Mouse (Mus musculus): ENCODE results near the gene Dnajc19.
"Not testable (repeated sequence)": the region's sequence is repeated elsewhere in the genome, so short reads cannot be mapped to it uniquely, and the experiment has no call there.

Gene Dnajc19

DNA sequence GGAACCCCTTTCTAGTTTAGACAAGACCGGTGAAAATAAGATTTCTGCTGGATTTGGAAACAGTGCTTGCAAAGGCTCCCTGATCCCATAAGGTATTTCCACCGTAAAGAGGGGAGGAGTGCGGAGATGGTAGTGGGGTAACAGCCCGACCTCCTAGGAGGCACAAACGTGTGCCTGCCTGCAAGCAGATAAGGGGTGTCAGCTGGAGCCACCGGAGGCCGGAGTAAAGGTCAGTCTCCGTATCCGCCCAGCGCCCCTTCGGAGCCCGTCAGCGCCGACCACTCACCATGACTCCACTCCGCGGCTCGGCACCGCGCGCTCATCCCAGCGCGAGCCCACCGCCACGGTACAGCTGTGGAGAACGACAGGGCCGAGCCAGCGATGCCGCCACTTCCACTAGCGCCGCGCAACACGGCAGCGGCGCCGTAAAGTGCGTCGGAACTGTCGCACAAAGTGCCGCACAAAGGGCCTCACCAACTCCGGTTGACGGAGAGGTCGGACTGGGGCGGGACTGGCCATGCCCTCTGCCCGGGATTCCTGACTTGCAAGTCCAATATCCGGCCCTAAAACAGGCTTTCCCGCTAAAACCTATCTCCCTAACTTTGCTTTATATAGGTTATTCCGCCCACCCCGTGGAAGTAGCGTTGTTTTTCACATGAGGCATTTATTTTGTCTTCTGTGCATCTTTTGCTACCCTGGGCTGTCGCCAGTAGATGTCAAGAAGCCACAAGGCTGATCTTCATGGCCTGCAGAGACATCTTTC is at the start of gene Dnajc19:
TSS of gene Dnajc19 (minus strand) at position 422 of the 763 bp plus-strand sequence.
- DNase-seq (ENCODE audit: low spot score), result peak; percentile 95

DNA sequence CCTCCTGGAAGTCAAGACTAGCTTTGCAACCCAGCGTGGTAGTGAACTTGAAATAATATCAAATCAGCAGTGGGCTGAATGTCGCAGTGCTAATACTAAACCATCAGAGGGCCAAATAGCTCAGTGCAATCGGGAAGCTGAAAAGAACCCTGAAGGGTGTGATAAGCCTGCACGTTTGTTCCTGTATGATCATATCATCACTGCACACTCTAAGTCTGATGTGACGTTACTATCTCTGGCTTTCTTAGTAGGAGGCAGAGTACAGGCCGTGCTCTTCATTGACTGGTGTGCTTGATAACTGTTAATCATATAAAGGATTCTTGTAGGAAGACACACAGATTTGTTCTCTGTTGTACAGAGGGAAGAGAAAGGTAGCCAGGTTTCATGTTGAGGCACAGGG is 48.8 kb upstream of the Dnajc19 start:
- DNase-seq (ENCODE audit: low spot score), result no peak

DNA sequence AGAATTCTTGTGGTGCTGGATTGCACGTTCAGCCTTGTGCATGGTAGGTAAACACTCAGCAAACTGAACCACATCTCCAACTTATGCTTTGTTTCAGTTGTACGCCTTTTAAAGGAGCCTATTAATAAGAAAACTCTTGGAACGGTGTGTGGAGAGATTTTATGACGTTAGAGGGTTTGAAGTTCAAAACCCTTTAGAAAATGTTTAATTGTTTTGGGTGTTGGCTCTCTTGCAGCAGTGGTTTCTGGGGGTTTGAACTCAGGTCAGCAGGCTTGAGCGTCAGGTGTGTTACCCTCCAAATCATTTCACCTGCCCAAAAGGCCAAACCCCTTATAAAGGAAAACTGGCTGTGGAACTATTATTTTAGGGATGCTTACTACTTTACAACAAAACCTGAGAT is 40.2 kb upstream of the Dnajc19 start:
- no peak for DNase-seq (ENCODE audit: low spot score)

DNA sequence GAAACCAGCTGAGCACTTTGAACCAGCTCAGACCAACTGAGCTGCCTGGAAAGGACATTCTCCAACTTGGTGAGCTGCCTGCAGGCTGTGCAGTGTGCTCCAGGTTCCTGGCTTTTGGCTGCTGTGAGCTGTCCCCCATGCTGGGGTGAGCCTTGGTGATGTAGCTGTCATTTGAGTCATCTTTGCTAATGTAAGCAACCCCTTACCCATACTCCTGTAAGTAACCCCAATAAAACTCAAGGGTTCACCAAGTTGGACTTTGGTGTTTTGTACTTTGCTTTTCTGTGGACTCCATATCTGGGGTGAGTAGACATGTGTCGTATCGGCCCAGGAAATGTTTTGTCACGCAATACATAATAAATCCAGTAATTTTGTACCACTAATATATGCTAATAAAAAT is 39.7 kb upstream of the Dnajc19 start:
- DNase-seq (ENCODE audit: low spot score), result no peak

DNA sequence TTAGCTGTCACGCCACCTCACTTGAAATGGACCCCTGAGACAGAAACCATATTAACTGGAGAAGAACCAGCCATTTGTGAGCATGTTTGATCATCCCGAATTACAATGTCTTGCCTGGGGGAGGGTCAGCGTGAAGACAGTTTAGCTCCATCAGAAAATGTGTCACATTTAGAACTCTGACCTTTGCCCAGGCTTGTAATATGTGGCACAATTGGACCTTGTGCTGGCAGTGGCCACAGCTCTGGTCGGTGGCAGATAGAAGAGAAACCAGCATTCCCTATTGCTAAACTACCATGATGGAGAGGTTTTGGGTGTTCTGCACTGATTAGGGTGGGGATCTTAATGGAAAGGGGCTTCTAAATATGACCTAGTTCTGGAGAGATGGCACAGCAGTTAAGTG is 38.7 kb upstream of the Dnajc19 start:
- DNase-seq (ENCODE audit: low spot score), result no peak

DNA sequence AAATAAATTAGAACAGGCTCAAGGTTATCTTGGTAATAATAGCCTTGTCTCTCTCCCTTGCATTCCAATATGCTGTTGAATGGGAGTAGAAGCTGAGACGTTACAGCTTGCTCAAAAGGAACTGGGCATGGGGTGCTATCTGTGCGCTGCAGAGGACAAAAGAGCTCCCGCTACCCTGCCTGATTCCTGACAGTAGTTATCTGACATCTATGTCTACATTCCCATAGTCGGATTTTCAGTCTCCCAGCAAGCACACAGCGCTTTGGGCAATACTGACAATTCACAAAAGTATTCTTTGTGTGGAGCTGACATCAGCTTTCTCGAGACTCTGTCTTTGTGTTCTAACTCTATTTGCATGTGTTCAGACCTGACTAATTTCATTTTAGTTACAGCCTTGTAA is 34.7 kb upstream of the Dnajc19 start:
- DNase-seq (ENCODE audit: low spot score), result no peak

DNA sequence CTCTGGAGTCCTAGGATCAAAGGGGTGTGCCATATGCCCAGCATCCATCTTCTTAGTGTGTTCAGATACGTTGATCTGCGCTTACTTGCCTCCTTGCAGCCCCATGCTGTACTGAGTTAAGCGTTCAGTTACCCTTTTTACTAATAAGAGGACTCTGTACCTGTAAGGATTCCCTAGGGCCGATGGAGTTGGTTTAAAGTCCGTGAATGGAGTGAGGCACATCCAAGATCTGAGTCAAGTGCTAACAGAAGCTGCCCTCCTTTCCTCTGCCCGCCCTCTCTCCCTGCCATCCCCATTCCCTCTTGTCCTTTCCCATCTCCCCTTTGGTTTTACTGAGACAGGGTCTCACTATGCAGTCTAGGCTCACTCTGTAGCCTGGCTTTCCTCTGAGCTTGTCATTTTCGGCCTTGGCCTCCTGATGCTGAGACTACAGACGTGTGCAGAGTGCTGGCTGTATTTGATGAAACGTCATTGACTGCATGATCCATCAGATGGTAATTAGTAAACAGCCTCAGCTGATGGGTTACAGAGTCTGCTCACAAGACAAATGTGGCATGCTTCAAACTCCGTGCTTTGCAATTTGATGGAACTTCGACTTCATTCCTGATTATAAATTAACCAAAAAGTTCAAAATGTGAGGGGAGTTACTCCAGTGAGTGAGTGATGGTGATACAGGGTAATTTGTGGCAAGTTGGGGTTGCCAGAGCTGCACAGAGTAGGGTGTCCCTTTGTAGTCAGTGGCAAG is 31.0 kb upstream of the Dnajc19 start:
- DNase-seq (ENCODE audit: low spot score), result no peak

DNA sequence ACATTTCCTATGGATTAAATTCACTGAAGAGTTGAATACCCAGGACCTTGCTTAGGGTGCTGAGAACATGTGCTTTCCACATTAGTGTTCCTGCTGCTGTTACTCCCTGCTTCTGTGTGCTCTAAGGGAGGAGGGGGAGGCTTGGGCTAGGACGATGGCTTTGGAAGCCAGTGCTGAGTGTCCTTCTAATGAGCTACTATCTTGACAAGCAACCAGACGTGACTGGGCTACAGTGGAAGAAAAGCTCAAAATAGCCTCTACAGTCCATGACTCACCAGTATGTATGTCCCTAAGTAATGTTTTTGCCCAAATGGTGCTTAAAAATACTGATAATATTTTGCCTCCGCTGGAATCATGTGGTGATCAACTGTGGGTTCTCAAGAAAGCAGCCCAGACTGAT is 26.5 kb upstream of the Dnajc19 start:
- DNase-seq (ENCODE audit: low spot score), result no peak

DNA sequence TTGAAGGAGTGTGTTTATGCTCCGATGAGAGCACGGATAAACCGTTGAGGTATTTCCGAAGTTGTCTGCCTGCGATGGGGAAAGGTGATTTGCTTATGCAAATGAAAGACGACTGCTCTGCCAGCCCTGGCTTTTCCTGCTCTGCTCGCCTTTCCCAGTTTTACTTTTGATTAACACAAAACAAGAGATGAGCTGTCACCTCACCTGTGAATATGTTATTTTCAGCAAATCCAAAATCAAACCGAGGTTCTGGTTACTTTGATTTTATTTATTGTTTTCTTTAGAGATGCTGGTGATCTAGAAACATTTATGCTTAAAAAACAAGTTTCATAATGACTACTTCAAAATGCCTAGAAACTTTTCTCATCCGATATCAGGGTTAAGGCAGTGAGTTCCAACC is 25.3 kb upstream of the Dnajc19 start:
- DNase-seq (ENCODE audit: low spot score), result no peak

DNA sequence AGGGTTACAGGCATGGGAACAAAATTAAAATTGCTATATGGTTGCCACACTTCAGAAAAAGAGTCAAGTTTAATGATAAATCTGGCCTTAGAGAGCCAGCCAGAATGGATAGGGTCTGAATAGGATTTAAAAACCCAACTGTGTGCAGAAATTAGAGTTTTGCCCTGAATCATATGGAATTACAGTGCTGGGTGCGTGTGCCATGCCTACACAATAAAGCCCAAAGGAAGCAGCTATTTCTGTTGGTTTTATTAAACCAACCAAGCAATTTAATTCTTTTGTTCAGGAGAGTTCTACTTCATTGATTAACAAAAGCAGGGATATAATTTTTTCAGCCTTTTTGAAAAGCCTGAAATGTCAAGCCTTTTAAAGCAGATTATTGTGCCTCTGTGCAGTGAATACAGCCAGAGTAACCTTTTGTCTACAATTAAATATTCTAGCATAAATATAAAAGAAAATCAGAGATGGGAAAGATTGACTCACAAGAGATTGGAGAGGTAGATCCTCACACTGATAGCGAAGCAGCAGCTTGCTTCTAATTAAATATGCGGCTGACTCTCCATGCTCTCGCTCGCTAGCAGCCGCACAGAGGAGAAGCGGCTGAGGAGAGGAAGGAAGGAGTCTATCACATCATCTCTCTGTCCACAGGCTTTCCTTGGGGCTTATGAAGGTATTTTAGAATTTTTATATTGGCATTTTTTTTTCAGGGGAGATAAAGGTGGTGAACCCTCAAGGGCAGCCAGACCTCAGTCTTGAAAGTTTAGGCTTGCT is 23.0 kb upstream of the Dnajc19 start:
- DNase-seq (ENCODE audit: low spot score), result no peak

DNA sequence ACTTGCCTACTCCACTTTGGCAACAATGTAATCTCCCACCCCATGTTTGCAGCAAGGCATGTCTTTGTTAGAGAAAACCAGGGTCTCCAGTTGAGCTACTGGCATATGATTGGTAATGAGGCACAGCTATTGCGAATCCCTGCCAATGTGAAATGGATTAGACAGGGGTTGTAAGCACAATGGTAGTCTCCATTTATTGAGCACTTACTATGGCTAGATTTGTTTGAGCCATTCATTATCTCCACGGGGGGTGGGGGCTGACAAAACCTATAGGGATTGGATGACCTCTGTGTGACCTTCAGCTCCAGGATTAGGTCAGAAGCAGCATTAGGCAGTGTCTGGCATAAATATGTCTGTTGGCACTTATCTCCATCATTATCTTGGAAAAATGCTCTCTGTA is 21.8 kb upstream of the Dnajc19 start:
- DNase-seq (ENCODE audit: low spot score), result no peak

DNA sequence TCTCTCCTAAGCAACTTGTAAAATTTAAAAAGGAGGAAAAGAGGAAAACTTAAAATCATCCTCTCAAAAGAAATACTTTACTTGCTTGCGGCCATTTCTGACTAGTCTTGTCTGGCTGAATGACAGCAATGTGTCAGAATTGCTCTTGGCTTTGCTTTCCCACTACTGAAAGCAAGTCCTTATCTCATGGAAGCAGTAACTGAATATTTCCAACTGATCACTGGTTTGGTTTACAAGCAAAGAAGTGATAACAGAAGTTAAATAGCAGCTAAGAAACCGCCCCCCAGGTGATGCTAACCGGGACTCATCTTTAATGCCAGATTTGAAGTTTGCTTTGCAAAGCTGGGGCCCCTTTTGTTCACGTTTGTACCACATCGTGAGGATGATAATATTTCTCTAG is 2.5 kb upstream of the Dnajc19 start:
- no peak for DNase-seq (ENCODE audit: low spot score)

DNA sequence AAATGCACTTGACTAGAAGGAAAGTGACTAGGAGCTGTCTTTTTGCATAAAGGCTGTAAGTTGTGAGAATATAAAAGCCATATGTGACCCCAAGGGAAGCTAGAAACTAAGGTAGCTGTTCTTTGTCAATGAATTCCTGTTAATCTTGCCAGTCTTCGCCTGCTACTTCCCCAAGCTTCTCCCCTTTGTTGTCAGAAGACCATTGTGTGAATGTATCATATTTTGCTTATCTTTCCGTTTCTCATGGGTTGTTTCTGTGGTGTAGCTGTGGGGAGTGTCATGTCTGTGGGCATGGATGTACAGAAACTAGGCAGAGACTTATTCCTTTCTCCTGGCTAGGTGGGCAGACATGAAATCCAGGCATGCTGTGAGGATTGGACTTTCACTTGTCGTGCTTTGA is 808 bp upstream of the Dnajc19 start:
- DNase-seq (ENCODE audit: low spot score), result no peak

DNA sequence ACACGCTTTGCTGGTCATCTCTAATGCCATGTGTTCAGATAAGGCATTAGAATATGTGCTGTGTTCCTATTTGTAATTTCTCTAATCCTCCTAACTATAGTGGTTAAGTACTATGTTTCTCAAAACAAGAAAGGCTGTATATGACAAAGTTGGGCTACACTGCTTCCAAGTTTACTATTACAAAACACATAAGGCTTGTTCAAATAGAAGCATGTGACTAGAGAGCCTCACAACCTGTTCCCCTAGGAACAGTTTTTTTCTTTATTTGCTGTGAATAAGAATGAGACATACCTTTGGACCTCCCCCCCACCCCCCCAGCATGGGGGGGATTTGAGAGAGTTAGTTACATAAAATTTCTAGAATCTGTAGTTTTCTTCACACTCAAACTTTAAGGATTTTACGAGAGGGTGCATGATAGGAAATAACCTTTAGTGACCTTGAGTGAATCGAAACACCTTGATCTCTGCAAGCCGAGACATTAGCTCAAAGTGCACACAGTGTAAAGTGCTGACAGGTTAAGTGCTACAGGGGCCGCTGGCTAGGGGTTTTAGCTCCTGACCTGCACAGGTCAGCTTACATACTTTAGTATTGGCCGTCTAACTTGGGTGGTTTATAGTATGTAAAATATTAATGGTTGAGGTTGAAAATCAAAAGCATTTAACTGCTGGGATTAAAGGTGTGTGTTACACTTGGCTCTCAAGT is 4.9 kb downstream of the Dnajc19 start:
- DNase-seq (ENCODE audit: low spot score), result no peak

DNA sequence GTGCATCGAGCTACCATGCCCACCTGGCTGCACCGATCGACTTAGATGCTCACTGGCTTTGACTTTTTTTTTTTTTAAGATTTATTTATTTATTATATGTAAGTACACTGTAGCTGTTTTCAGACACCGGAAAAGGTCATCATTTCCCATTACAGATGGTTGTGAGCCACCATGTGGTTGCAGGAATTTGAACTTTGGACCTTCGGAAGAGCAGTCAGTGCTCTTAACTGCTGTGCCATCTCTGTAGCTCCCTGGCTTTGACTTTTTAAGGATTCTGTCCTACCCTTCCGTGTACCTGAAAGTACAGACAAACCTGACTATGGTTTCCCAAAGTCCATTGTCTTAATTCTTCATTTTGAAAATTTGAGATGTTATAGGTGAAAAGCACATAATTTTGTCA is 8.4 kb downstream of the Dnajc19 start:
- no peak for DNase-seq (ENCODE audit: low spot score)

DNA sequence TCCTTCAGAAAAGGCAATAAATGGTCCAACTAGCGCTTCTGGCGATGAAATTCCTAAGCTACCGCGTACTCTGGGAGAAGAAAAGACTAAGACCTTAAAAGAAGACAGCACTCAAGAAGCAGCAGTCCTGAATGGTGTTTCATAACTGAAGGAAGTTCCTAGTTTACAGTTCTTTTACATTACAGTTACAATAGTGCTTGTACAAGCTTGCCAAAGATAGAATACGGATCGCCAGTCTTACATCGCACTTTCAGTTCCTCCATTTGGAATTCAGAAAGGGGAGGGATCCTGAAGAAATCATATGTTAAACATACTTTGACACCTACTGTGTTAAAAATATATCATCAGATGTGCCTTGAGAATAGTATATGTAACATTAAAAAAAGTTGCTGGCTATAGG is 12.2 kb downstream of the Dnajc19 start:
- not testable (repeated sequence) for DNase-seq (ENCODE audit: low spot score)

DNA sequence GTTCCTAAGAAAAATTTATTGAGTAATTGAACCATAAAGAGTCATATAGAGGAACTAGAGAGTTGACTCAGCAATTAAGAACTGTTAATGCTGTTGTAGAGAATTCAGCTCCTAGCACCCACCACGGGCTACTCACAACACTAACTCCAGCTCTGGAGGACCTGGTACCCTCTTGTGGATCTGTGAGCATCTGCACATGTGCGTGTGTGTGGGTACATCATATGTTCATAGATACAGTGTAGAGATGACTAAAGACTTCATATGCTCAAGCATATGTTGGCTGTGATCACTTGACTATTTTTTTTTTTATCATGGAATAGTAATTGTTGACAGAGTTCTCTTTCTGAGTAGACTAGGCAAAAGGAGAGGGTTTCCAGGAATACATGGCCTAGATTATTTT is 18.8 kb downstream of the Dnajc19 start:
- DNase-seq (ENCODE audit: low spot score), result no peak

DNA sequence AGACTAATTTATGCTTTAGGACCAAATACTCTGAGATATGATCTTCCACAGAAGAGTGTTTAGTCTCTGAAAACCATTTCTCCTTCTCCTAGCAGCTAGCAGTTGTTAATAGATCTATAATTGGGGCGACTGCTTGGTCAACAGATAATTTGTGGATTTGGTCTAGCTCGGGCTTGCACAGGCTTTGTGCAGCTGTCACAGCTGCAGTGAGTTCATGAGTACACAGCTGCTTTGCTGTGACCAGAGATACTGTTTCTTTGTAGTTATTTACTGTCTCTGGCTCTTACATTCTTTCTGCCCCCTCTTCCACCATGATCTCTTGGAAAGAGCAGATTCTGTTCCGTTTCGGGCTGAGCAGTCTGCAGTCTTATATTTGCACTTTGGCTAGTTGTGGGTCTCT is 39.1 kb downstream of the Dnajc19 start:
- DNase-seq (ENCODE audit: low spot score), result no peak

DNA sequence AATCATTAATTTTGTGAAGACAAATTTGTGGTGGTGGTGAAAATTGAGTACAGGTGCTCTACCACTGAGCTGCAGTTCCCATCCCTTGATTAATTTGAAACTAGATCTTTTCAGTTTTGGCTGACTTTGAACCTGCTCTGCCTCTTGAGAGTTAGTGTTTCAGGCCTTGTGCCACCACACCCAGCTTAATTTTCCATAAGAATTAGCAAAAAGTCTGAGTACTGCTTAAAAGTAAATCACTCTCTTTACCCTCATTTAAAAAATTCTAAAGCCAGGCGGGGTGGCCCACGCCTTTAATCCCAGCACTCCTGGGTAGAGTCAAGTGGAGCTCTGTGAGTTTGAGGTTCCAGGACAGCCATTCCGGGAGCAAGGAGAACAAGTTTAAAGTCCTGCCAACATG is 45.4 kb downstream of the Dnajc19 start:
- DNase-seq (ENCODE audit: low spot score), result no peak

DNA sequence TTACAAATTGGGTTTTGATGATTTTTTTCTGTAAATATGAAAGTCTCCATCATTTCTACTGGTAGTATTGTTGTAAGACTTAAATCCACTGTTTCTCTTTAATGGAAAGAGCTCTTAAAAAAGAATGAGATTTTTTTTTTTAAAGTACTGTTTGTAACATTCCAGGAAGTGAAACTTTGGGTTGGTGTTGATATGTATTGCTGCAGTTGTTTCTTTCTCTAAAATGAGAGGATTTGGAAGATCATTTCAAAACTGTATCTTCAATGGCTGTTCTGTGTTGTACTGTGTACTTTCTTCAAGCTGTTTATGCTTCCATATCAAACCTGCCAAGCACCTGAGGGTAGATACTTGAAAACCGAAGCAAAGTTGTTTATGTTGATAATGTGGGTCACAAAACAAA is 46.3 kb downstream of the Dnajc19 start:
- DNase-seq (ENCODE audit: low spot score), result no peak

DNA sequence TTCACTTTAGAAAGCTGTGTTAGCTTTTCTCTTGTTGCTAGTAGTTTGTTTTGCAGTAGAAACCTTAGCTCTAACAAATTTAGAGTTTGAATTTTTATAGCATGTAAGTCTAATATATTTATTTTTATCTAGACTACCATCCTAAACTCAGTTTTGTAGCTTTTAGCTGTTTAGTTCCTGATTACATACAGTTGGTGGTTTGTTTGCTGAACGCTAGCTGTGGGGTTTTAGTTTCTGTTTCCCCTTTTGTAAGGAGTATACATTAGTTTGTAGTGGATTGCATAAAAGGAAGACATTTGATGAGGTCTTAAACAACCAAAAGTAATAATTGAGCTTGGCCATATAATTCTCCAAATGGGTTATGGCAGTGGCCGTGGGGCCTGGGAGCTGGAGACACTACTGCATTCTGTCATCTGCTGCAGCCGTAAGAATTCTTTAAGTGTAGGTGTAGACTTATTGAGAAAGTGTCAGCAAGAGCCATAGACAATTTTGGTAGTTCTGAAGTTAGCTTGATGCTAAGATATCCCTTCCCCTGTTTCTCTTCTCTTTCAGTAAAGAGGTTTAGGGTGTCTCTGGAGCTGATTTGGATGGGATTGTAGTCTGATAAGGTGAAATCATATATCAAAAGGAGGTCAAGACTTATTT is 47.3 kb downstream of the Dnajc19 start:
- DNase-seq (ENCODE audit: low spot score), result no peak

DNA sequence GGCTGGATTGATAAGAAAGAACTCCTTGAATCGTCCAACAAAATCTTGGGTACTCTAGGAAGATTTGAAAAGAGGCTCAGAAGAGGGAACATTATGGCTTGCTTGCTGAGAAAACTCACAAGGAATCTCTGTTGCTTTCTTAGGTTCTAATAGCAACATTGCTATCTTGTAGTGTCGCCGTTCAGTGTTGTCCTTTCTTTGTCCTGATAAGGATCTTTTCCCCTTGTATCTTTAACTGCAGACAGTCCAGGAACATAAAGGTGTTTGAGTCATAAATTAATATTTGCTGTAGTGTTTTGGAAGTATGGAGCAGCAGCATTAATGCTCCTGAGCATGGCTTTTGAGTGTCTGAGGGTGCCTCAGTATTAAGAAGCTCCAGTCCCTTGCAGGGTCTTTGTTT is 50.5 kb downstream of the Dnajc19 start:
- no peak for DNase-seq (ENCODE audit: low spot score)

Measured in MN1 (cell line).